Mouse (Mus musculus) neural tube, embryonic 14.5 days (tissue): ENCODE results near the gene Lrrc1. TPM values are rescaled to one million over a fixed set of nuclear protein-coding genes. Genes with fewer than 3 reads are reported as not detected.

Experiments
- ATAC-seq: fragments of 200-750 bp; cut with Nextera tagmentation; 2 replicates; pipeline ENCODE4 v1.8.0; 2017; ENCODE audit warnings: low read depth, mild to moderate bottlenecking, moderate TSS enrichment, moderate library complexity
- H3K27ac ChIP-seq: fragments of 300-500 bp; sonication (generic); 2 replicates; pipeline ENCODE4 v1.5.1; 2014; ENCODE audit warnings: low read depth, mild to moderate bottlenecking, control low read depth, low read length, moderate library complexity, mixed read lengths
- H3K27me3 ChIP-seq: fragments of 300-500 bp; sonication (generic); 2 replicates; pipeline ENCODE4 v1.6.1; 2014; ENCODE audit warnings: low read length; ENCODE audit not compliant: control insufficient read depth, insufficient read depth
- H3K36me3 ChIP-seq: fragments of 300-500 bp; sonication (generic); 2 replicates; pipeline ENCODE4 v1.6.1; 2014; ENCODE audit warnings: low read length, mixed read lengths; ENCODE audit not compliant: control insufficient read depth, insufficient read depth
- H3K4me1 ChIP-seq: fragments of 300-500 bp; sonication (generic); 2 replicates; pipeline ENCODE4 v1.6.1; 2014; ENCODE audit warnings: low read length; ENCODE audit not compliant: control insufficient read depth, insufficient read depth
- H3K4me2 ChIP-seq: fragments of 300-500 bp; sonication (generic); 2 replicates; pipeline ENCODE4 v1.6.1; 2014; ENCODE audit warnings: mild to moderate bottlenecking, low read depth, low read length, control low read depth
- H3K4me3 ChIP-seq: fragments of 300-500 bp; sonication (generic); 2 replicates; pipeline ENCODE4 v1.5.1; 2014; ENCODE audit warnings: low read depth, low read length, control low read depth, mixed read lengths
- H3K9ac ChIP-seq: fragments of 300-500 bp; sonication (generic); replicated peaks from 2 replicates; pipeline ENCODE4 v1.6.1; 2014; ENCODE audit warnings: low read depth, mild to moderate bottlenecking, control low read depth, low read length, mixed read lengths
- H3K9me3 ChIP-seq: fragments of 300-500 bp; sonication (generic); 2 replicates; pipeline ENCODE4 v1.6.1; 2016; ENCODE audit warnings: low read length; ENCODE audit not compliant: control insufficient read depth
- WGBS: fragments of 180-500 bp; shearing (Covaris S2); extraction: QIAGEN DNeasy Blood & Tissue Kit; methylation state at CpG from one replicate; pipeline ENCODE4 v1.1.7; 2014; 5-methylcytosine and 5-hydroxymethylcytosine counted together
- polyA plus RNA-seq: library from polyadenylated mRNA; unstranded; fragments of >200 nt; fragmentation: Nextera tagmentation; extraction: Ambion mirVana; gene quantifications from 2 replicates; pipeline ENCODE4 v1.2.1, GENCODE M21; 2014

Gene Lrrc1
- polyA plus RNA-seq, 1 experiment from 2014 or later = 7.9 TPM

- Histone ChIP-seq H3K9me3 (no peaks in the 10 kb centered on the region), H3K4me2 (no peak overlapping the region), H3K9ac (no peak overlapping the region), H3K36me3 (no peaks in the 10 kb centered on the region), H3K27me3 (no peaks in the 10 kb centered on the region), H3K27ac (no peak overlapping the region), H3K4me1 (no peaks in the 10 kb centered on the region), H3K4me3 (no peak overlapping the region)
- ATAC-seq = no peak
- whole genome bisulfite sequencing = 62% methylated on average over 2 of the region's 2 CpGs
Observed at GRCm38 (mm10) chr9:77553465-77553864, 8.8 kb upstream of the Lrrc1 start.

GRCm38 (mm10) chr9:77551036-77551512 is 6.4 kb upstream of the Lrrc1 start:
- 71% methylated on average over 7 of the region's 7 CpGs for WGBS
- no peak overlapping the region for H3K4me2 ChIP-seq
- H3K9ac ChIP-seq = no peak overlapping the region
- H3K9me3 ChIP-seq = no peaks in the 10 kb centered on the region
- H3K36me3 ChIP-seq = no peaks in the 10 kb centered on the region
- no peak for ATAC-seq
- no peak overlapping the region for H3K4me3 ChIP-seq
- no peak overlapping the region for H3K27ac ChIP-seq
- H3K27me3 ChIP-seq = no peaks in the 10 kb centered on the region
- H3K4me1 ChIP-seq = no peaks in the 10 kb centered on the region

- no peak overlapping the region for H3K9ac ChIP-seq
- no peaks in the 10 kb centered on the region for H3K36me3 ChIP-seq
- H3K4me1 ChIP-seq = peaks cover 8% of the 10 kb centered on the region
- no peak for ATAC-seq
- WGBS = 66% methylated on average over 3 of the region's 3 CpGs
- no peaks in the 10 kb centered on the region for H3K9me3 ChIP-seq
- no peaks in the 10 kb centered on the region; the same call in 1 of the 2 replicates for H3K27me3 ChIP-seq
- H3K4me3 ChIP-seq = no peak overlapping the region
- H3K4me2 ChIP-seq = no peak overlapping the region
- H3K27ac ChIP-seq = no peak overlapping the region
Observed at GRCm38 (mm10) chr9:77546010-77546409, 1.3 kb upstream of the Lrrc1 start.

DNA sequence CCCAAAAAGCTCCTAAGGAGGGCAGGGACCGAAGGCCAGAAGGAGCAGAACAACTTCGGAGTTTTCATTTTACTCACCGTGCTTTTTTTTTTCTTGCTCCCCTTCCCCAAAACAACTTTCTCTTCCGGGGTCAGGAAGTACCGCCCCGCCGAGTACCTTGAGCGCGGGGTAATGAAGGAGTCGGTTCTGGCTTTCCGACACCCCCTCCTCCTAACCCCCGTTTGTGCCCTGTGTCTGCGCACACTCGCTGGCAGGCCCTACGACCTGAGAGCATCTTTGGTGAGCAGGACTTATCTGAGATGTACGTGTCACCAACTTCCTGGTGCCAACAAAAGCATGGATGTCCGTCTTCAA is 375 bp upstream of the Lrrc1 start:
- Histone ChIP-seq H3K27ac (peak overlapping the region; percentile 73; the same call in 1 of the 2 replicates), H3K9ac (peak overlapping the region; percentile 75), H3K36me3 (no peaks in the 10 kb centered on the region), H3K4me1 (peaks cover 8% of the 10 kb centered on the region), H3K4me2 (peak overlapping the region; percentile 99), H3K27me3 (no peaks in the 10 kb centered on the region; the same call in 1 of the 2 replicates), H3K9me3 (no peaks in the 10 kb centered on the region), H3K4me3 (peak overlapping the region; percentile 69)
- ATAC-seq = peak; percentile 41
- WGBS = 0% methylated on average over 17 of the region's 17 CpGs

DNA sequence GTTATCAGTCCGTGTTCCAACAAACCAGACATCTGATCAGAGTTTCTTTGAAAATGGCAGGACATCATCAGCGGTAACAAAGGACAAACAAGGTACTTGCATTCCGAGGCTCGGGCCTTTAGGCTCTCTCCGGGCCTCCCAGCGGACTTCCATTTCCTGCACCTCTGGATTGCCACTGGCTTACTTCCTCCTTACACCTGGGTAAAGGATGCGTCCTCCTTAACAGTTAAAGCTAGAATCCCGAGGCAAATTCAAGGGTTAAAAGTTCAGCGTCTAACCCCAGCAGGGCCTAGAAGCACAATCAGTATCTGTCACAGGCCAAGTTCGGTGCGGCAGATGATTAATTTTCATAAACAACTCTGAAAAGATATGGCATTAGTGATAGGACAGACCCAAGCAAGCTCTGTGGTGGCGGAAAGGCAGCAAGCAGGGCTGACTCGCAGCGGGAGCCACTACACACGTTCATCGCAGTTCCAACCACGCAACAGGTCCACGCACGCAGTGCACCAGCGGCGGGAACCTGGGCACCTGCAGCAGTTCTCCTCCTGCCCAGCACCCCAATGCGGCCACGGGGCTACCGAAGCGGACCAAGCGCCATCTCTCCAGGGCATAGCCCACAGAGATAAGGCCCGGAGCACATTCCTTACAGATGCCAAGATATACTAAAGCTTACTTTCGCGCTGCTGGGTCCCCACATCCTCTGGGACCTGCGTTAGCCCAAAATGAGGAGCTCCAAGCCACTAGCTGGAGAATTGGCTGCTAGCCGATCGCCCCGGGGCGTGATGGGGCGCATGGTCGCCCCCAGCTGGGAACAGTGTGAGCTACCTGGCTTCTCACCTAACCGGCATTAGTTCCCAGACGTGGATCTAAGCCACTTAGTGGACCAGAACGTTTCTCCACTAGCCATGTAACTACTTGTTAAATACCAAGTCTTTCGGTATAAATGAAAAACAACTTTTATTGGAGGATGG is 1.0 kb downstream of the Lrrc1 start:
- H3K4me2 ChIP-seq = peak overlapping the region; percentile 99
- no peaks in the 10 kb centered on the region; the same call in 1 of the 2 replicates for H3K27me3 ChIP-seq
- H3K4me1 ChIP-seq = peaks cover 8% of the 10 kb centered on the region
- no peak overlapping the region for H3K27ac ChIP-seq
- H3K9ac ChIP-seq = peak overlapping the region; percentile 75
- peak; percentile 42 for ATAC-seq
- H3K36me3 ChIP-seq = no peaks in the 10 kb centered on the region
- H3K9me3 ChIP-seq = no peaks in the 10 kb centered on the region
- peak overlapping the region; percentile 69 for H3K4me3 ChIP-seq
- 1% methylated on average over 40 of the region's 40 CpGs for WGBS

DNA sequence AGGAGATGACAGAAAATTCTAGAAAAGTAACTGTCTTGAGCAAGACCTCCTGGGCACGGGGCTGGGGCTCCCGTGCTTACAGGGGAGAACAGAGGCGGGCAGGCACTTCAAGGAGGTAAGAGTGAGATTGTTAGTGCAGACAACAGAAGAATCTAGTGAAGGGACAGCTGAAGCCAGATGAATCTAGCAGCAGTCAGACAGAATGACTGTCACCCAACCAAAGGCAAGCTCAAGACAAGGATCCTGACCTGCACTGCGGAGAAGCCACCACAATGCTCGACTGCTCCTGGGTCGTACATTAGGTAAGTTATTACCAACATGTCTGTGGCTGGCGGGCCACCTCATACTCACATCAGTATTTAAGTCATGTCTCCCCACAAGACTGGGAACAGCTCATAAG is 3.1 kb downstream of the Lrrc1 start:
- 91% methylated on average over 7 of the region's 7 CpGs for WGBS
- H3K27me3 ChIP-seq = no peaks in the 10 kb centered on the region; the same call in 1 of the 2 replicates
- no peak for ATAC-seq

GRCm38 (mm10) chr9:77539232-77539631 is 5.4 kb downstream of the Lrrc1 start:
- Histone ChIP-seq H3K4me3 (no peak overlapping the region), H3K27me3 (no peaks in the 10 kb centered on the region; the same call in 1 of the 2 replicates), H3K9ac (no peak overlapping the region), H3K27ac (no peak overlapping the region), H3K9me3 (no peaks in the 10 kb centered on the region), H3K36me3 (no peaks in the 10 kb centered on the region), H3K4me1 (peaks cover 13% of the 10 kb centered on the region), H3K4me2 (no peak overlapping the region)
- 91% methylated on average over 9 of the region's 9 CpGs for WGBS
- no peak for ATAC-seq

More for the DNA sequence above, 3.1 kb downstream of the Lrrc1 start:
- no peak overlapping the region for H3K4me2 ChIP-seq
- no peaks in the 10 kb centered on the region for H3K9me3 ChIP-seq
- H3K4me1 ChIP-seq = peaks cover 8% of the 10 kb centered on the region
- H3K36me3 ChIP-seq = no peaks in the 10 kb centered on the region
- H3K4me3 ChIP-seq = no peak overlapping the region
- no peak overlapping the region for H3K9ac ChIP-seq
- H3K27ac ChIP-seq = no peak overlapping the region

GRCm38 (mm10) chr9:77537357-77537756 is 7.3 kb downstream of the Lrrc1 start:
- no peak overlapping the region for H3K4me3 ChIP-seq
- no peak overlapping the region for H3K9ac ChIP-seq
- H3K27me3 ChIP-seq = no peaks in the 10 kb centered on the region
- peaks cover 5% of the 10 kb centered on the region; the same call in 1 of the 2 replicates for H3K4me1 ChIP-seq
- H3K36me3 ChIP-seq = no peaks in the 10 kb centered on the region
- no peak overlapping the region for H3K27ac ChIP-seq
- no peaks in the 10 kb centered on the region for H3K9me3 ChIP-seq
- ATAC-seq = no peak
- H3K4me2 ChIP-seq = no peak overlapping the region
- 93% methylated on average over 10 of the region's 10 CpGs for WGBS

DNA sequence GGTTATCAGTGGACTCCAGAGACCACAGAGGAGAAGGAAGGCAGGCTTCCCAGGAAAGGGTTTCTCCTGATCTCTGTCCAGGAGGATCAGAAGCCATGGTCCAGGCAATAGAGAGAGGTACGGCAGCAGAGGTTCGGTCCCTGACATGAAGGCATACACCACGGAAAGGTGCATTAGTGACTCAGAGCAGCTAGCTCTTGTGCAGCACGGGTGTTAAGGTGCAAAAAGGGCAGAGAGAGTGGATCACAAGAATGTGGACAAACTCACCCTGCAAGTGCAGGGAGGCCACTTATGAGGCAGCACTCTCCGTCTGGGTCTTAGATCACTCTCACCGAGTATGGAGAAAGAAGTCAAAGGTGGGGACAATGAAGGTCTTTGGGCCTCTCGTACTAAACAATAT is 7.8 kb downstream of the Lrrc1 start:
- no peaks in the 10 kb centered on the region for H3K36me3 ChIP-seq
- no peaks in the 10 kb centered on the region for H3K9me3 ChIP-seq
- H3K4me2 ChIP-seq = no peak overlapping the region
- peaks cover 5% of the 10 kb centered on the region; the same call in 1 of the 2 replicates for H3K4me1 ChIP-seq
- H3K4me3 ChIP-seq = no peak overlapping the region
- no peak overlapping the region for H3K27ac ChIP-seq
- no peaks in the 10 kb centered on the region for H3K27me3 ChIP-seq
- no peak for ATAC-seq
- no peak overlapping the region for H3K9ac ChIP-seq
- 88% methylated on average over 7 of the region's 7 CpGs for WGBS
